Mouse (Mus musculus) CD8-positive naive resting alpha-beta T cell, adult 2 months (primary cell): ENCODE results near the gene Prox1.

Experiments used
- DNase-seq, 2 experiments: peaks; one replicate each; pipeline ENCODE4 v3.0.0; 2022; ENCODE audit warnings: low read depth in 2 of 2, low spot score in 2 of 2

The Prox1 gene

DNA sequence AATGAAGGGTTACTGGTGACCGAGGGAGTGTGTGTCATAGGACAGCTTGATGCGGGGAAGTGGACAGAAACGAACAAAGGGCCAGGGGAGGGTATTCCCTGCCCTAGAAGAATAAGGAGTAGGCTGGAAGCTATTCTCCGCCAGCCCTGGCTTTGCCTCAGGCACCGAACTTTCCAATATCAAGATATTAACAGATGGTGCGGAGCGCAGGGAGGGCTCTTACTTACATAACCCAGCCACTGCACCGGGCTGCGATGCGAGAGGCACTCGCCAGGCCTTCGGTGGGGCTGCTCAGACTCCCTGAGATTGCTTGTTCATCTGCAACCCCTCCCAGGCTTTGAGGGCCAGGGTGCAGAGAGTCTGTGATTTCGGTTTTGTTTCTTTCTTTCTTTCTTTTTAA lies 3.7 kb upstream of the Prox1 start:
- no peak for DNase-seq

DNA sequence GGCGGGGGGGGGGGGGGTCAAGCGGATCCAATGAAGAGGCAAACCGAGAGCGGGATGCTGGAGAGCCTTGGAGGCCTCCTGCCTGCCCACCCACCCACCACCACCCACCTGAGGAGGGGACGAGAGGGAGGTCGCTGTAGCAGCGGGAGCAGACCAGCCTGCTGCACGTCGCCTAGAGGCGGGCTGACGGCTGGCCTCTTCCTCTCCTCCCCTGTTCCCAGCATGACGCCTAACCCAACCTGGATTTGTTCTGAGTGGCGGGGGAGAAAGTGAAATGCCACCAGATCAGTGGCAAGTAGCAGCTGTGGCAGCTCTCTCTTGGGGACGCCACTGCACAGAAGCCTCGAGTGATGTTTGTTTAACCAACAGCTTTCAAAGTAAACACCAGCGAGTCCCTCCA lies 3.1 kb upstream of the Prox1 start:
- DNase-seq = no peak

- DNase-seq = no peak
Measured at GRCm38 (mm10) chr1:190172979-190173461, 2.5 kb upstream of the Prox1 start.

- no peak for DNase-seq
Measured at GRCm38 (mm10) chr1:190172311-190172978, 1.9 kb upstream of the Prox1 start.

- DNase-seq = no peak
Measured at GRCm38 (mm10) chr1:190171750-190172149, 1.2 kb upstream of the Prox1 start.

- no peak for DNase-seq
Measured at GRCm38 (mm10) chr1:190171341-190171740, 827 bp upstream of the Prox1 start.

DNA sequence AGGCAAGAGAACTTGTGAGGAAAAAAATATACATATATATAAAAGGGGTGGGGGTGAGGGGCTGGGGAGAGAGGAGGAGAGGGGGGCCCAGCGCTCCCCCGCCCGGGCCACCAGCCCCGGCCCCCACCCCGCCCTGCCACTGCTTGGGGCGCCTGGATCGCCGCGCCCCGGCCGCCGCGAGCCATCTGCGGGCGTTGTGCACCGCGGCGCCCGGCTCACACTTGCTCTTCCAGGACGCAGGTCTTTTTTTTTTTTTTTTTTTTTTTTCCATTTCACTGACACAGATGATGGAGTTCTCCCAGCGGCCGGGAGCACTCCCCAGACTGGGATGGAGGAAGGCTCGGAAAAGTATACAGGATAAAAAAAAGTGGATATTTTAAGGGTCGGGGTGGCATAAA lies 304 bp upstream of the Prox1 start:
- no peak for DNase-seq

DNA sequence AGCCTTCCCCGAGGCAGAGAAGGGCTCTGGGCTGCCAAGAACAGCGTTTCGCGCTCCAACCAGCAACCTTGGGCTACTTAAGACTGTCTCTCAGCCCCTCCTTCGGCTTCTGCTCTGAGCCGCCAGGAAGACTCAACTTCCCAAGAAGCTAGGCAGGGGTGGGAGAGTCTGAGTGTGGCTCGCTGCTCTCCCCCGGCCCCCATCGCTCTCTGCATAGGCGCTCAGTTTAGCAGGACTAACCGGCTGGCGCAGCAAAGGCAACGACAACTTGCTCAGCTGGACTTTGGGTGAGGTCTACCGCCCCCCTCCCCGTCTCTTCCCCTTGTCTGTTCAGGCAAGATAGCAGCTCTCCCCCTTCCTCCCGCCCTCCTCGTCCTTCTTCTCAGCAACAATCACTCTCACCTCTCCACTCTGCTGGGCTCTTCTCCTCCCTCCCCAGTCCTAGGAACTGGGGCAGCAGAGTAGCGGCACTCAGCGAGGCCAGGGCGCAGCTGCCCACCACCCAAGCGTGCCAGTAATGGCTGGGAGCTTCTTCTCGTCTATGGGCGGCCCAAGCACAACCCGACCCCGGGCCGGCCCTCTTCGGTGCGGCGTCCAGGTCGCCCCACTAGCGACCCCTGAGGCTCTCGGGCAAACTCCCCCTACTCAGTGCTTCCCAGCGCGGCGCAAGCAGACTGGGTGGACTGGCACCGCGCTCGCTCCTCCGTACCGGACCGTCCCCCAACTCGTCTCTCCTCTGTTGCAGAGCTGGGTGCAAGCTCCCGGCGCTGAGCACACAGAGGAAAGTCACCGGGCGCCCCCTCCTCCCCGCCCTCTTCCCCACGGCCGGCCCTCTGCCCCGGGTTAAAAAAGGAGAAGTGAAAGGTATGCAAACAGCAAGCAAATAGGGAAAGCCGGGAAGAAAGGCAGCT lies 1.5 kb downstream of the Prox1 start:
- no peak for DNase-seq

DNA sequence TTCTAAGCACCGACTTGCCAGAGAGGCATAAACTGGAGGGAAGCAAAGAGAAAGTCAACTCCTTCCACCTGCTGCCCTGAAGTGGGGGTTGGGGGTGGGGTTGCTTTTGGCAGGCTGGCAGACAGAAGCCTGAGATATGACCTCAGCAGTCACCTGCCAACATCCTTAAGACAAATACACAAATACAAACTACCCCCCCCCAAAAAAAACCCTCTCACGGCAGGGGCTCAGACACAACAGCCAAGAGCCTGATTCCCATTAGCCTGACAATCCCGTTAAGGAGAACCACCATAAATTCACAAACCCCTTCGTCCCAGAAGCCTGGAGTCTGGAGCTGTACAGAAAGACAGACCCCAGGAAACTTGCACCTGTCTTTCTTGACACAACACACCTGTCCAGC lies 2.4 kb downstream of the Prox1 start:
- no peak for DNase-seq

DNA sequence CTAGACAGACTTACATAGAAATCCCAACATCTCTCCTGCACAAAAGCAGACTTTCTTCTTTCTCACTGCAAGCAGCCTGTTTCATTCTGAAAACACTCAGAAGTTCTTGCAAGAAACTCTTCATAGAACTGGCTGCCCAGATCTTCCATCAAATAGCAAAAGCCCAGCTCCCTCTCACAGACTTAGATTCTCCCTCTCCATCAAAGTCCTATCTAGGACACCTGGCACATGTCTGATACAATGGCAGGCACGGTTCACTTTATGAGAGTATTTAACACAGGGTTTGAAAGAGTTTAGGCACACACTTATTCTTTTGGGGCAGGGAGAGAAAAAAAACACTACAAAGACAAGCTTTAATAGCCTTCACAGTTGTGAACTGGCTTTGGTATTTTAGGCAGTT lies 2.9 kb downstream of the Prox1 start:
- DNase-seq = no peak

DNA sequence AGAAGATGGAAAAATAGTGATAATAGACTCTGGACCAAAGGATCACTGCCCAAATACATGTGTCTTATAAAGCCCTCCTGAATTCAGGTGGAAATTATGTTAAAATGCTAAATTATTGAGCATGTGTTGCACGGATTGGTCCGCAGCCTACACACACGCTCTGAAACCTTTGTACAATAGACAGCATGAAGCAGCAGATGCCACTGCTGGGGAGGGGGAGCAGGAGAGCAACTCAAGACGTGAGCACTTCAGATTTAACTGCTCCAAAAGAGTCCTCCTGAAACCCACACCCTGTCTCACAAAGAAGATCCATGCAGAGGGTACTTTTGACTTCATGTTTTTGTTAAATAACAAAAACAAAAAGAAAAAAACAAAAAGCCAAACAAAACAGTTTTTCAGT lies 5.0 kb downstream of the Prox1 start:
- DNase-seq = no peak

DNA sequence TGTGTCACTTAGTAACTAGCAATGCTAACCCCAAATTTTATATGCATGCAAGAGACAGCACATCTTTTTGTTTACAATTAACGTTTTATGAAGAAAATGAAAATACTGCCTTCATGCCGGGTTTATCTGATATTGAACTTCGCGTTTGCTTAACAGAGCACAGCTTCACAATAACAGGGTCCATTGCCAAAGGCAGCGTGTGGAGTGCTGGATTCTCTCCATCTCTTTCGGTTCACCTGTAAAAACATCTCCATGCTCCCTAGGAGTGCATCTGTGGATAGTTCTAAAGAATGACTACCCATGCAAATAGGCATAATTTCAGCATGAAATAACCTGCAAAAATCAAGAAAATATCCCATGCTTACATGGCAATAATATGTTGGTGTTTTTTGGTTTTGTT lies 7.0 kb downstream of the Prox1 start:
- DNase-seq = no peak

DNA sequence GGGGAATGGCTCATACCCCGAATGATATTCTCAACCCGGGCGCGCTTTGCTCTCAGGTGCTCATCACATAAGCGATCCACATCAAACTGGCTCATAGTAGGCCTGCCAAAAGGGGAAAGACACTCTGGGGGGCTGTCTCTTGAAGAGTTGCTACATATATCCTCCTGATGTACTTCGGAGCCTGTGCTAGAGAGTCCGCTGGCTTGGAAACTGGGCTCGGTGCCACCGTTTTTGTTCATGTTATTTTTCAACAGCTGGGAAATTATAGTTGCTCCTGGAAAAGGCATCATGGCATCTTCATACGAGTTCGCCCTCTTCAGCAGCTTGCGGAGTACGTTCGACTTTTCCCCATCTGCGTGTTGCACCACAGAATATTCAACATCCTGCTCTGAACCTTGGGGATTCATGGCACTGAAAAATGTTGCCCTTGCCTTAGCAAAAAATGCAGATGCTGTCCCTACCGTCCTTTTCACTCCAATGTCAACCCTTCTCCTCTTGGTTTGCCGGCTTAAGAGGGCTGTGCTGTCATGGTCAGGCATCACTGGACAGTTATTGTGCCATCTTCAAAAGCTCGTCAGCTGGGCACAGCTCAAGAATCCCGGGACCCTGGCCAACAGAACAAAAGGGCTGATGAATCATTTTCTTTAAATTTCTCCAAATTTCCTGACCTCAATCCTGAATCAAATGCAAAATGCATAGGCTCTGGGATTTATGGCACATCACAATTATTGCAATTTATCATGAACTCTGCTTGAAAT lies 8.6 kb downstream of the Prox1 start:
- no peak for DNase-seq

DNA sequence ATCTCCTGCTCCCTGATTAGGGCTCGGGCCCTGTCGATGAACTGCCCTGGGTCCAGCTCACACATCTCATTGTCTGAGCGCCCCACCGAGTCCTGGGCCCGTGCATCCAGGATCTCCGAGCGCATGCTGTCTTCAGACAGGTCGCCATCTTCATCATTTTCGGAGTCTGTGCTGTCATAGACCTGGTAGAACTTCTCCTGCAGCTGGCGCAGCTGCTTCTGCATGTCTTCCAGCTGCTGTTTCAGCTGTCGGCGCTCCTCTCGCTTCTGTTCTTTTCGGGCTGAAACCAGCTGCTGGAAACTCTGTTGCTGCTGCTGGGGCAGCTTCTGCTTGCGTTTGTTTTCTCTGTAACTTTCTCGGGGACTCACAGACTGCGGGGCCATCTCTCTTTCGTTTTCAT lies 9.2 kb downstream of the Prox1 start:
- no peak for DNase-seq

- DNase-seq = no peak
Measured at GRCm38 (mm10) chr1:190159457-190159856, 11.1 kb downstream of the Prox1 start.

- no peak for DNase-seq
Measured at GRCm38 (mm10) chr1:190155751-190156150, 14.8 kb downstream of the Prox1 start.

DNA sequence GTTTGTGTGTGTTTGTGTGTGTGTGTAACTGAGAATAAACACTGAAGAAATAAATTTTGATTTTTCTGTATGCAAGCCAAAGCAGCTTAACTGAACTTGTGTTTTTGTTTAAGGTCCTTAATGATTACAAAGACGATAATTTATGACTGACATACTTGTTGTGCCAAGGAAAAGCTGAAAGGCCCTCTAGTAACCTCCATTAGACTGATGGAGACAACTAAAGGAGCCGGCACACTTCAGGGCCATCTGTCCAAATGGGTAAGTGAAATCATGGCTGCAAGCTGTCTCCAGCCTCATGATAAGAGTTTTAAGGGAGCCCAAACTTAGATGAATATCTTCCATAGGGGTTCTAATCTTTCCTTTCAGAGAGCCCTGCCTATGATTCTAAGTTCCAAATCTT lies 15.5 kb downstream of the Prox1 start:
- no peak for DNase-seq

- DNase-seq = no peak
Measured at GRCm38 (mm10) chr1:190154292-190154691, 16.2 kb downstream of the Prox1 start.

DNA sequence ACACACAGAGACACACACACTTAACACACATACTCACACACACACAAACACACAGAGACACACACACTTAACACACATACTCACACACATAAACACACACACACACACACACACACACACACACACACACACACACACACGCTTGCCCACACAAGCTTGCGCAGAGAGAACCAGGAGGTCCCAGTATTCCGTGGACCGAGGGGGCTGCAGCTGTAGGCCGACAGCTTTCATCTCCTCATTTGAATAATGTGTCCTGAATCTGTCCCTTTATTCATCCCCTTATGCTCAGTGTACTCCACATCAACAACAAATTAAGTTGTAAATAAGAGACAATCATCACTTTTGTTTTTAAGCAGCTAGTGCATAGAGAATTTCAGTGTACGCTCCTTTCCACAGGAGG lies 17.9 kb downstream of the Prox1 start:
- no peak for DNase-seq

- no peak for DNase-seq
Measured at GRCm38 (mm10) chr1:190149233-190149741, 21.2 kb downstream of the Prox1 start.

GRCm38 (mm10) chr1:190148661-190149232 lies 21.8 kb downstream of the Prox1 start:
- DNase-seq = no peak
